Mouse (Mus musculus) brain, embryonic 14.5 days (tissue): Measurements from ENCODE around the gene Atp5j2. TPM values are rescaled to one million over a fixed set of nuclear protein-coding genes. Genes with fewer than 3 reads are reported as not detected.
"Not testable (repeated sequence)": the region's sequence is repeated elsewhere in the genome, so short reads cannot be mapped to it uniquely, and the experiment has no call there.

Experiments
- DNase-seq: peaks from one replicate; pipeline ENCODE4 v3.0.0-alpha.2; 2011; ENCODE audit warnings: low read depth
- CTCF ChIP-seq: fragments of 200-500 bp; IDR thresholded peaks from 2 replicates; pipeline ENCODE4 v1.5.1; 2012; ENCODE audit warnings: inconsistent platforms, mild to moderate bottlenecking, moderate library complexity, borderline replicate concordance; ENCODE audit not compliant: insufficient read depth, insufficient read length; ENCODE audit errors: extremely low read depth
- POLR2A ChIP-seq: fragments of 200-500 bp; IDR thresholded peaks from 2 replicates; pipeline ENCODE4 v1.6.1; 2012; ENCODE audit warnings: mild to moderate bottlenecking, inconsistent platforms, borderline replicate concordance; ENCODE audit not compliant: poor library complexity, insufficient read depth, insufficient read length, severe bottlenecking; ENCODE audit errors: extremely low read depth
- polyA plus RNA-seq: library from polyadenylated mRNA; depleted of rRNA; stranded (reverse); fragments of >200 nt; gene quantifications from 2 replicates; pipeline ENCODE4 v1.2.3, GENCODE M21; 2012

Atp5j2 gene
- polyA plus RNA-seq, 1 experiment, result 220 TPM

- no peak for DNase-seq
- no peak for TF ChIP-seq POLR2A
- no peak for TF ChIP-seq CTCF
These were observed 21.6 kb upstream of the Atp5j2 start for GRCm38 (mm10) chr5:145213505-145213904.

GRCm38 (mm10) chr5:145212216-145212615, 20.4 kb upstream of the Atp5j2 start:
- TF ChIP-seq CTCF (no peak), POLR2A (no peak)

GRCm38 (mm10) chr5:145211340-145211739, 19.5 kb upstream of the Atp5j2 start:
- TF ChIP-seq CTCF, result no peak
- no peak for TF ChIP-seq POLR2A
- no peak for DNase-seq

More at GRCm38 (mm10) chr5:145212216-145212615, 20.4 kb upstream of the Atp5j2 start:
- DNase-seq, result no peak

GRCm38 (mm10) chr5:145208391-145208790, 16.5 kb upstream of the Atp5j2 start:
- DNase-seq, result not testable (repeated sequence)

DNA sequence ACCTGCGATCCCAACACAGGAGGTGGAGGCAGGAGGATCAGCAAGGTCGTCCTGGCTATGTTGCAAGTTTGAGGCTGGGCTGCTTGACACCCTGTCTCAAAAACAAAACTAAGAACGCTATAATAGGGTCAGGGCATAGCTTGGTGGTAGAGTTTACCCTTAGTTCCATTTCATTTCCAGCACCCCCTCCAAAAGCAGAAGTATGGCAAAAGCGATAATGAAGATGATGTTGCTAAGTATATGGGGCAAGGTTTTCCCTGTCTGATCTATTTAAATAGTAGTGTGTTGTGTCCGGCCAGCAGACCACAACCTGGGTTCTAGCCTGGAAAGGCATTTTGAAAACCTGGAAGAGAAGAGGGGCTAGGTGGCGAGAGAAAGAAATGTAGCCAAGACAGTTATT, 16.1 kb upstream of the Atp5j2 start:
- TF ChIP-seq CTCF (no peak), POLR2A (no peak)

DNA sequence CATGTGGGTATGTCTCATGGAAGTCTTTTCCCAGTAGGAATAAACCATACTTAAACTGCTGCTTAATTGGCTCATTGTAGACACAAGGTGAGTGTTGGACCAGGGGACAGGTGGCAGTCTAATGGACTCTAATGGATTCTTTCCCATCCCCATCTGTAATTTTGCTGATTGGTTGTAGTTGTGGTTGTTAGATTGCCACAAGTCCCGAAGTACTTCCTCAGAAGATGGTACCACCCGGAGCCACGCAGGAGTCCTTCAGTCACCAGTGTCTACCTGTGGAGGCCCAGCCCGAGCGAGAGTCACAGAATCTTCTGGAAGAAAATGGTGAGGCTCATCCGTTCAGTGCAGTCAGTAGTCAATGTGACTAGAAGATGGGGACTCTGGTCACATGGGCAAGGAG, 15.5 kb upstream of the Atp5j2 start:
- TF ChIP-seq CTCF (no peak), POLR2A (no peak)
- DNase-seq, result no peak

More for the DNA sequence above, 16.1 kb upstream of the Atp5j2 start:
- no peak for DNase-seq

DNA sequence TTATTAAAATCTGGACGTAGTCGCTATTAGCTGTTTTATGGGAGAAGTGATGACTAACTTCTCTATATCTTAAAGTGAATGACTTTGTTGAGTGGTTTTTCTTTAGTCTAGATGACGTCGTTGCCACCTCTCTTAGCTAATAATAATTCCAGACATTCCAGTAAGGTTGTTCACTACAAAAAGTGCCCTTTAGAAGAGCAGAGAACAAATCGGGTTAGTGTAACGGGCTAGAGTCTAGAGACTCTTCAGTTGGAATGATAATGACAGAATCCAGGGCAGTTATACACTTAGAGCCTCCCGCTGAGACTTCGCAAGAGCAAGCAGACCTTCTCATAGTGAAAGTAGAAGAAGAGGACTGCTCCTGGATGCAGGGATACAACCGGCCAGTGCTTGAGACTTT, 13.2 kb upstream of the Atp5j2 start:
- DNase-seq, result no peak
- TF ChIP-seq CTCF (no peak), POLR2A (no peak)

GRCm38 (mm10) chr5:145203936-145204691, 12.3 kb upstream of the Atp5j2 start, which contains the start of gene Zkscan5:
Gene Zkscan5, plus strand, starts transcription at chr5:145204562.
- peak; percentile 100 for DNase-seq
- TF ChIP-seq CTCF (peak; percentile 3; the same call in 1 of the 2 replicates), POLR2A (peak; percentile 57; the same call in 1 of the 2 replicates)

DNA sequence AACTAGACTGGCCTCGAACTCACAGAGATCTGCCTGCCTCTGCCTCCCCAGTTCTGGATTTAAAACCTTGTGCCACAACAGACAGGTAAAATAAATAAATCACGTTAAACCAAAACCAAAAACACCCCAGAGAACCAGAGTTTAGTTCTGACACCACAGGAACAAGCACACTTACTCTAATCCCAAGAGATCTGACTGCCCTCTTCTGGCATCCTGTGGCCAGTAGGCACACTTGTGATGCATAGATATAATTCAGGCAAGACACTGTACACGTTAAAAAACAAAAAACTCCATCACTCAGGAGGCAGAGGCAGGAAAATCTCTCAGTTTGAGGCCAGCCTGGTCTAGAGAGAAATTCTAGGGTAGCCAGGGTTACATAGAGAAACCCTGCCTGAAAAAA, 10.6 kb upstream of the Atp5j2 start:
- TF ChIP-seq CTCF, result no peak
- no peak for TF ChIP-seq POLR2A
- no peak for DNase-seq

- TF ChIP-seq CTCF (no peak), POLR2A (peak; percentile 12; the same call in 1 of the 2 replicates)
- DNase-seq, result peak; percentile 97
These were observed 9.6 kb upstream of the Atp5j2 start, which contains the start of gene Zkscan14 for GRCm38 (mm10) chr5:145201321-145201991. Gene Zkscan14, minus strand, starts transcription at chr5:145201868.

DNA sequence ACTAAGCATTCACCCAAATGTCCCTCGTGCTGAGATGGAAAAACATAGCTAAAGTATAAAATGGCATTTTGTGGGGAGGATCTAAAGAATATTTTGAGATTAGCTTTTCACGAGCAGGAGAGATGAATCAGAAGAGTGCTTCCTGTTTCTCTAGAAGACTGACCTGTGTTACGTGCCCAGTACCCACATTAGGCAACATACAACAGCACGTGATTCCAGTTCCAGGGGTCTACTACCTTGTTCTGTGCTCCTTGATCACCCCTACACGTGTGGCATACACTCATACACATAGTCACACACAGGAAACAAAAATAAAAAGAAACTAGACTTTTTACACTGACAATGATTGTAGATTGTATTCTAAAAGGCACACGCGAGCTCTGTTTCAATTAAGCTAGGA, 8.5 kb upstream of the Atp5j2 start:
- no peak for DNase-seq
- TF ChIP-seq POLR2A (no peak), CTCF (no peak)
